Mouse (Mus musculus) hindbrain, postnatal 0 days (tissue): ENCODE results near the gene Klhl32. TPM values are rescaled to one million over a fixed set of nuclear protein-coding genes. Genes with fewer than 3 reads are reported as not detected.

Source experiments
- ATAC-seq: fragments of 200-750 bp; cut with Nextera tagmentation; 2 replicates; pipeline ENCODE4 v1.8.0; 2017; ENCODE audit warnings: mild to moderate bottlenecking, moderate TSS enrichment, moderate library complexity
- DNase-seq: peaks from one replicate; pipeline ENCODE4 v3.0.0-alpha.2; 2015; ENCODE audit warnings: low spot score
- H3K27ac ChIP-seq: fragments of 300-500 bp; sonication (generic); 2 replicates; pipeline ENCODE4 v1.5.1; 2014; ENCODE audit warnings: mild to moderate bottlenecking
- H3K27me3 ChIP-seq: fragments of 300-500 bp; sonication (generic); 2 replicates; pipeline ENCODE4 v1.6.1; 2014; ENCODE audit warnings: low read length, mixed read lengths; ENCODE audit not compliant: insufficient read depth
- H3K36me3 ChIP-seq: fragments of 300-500 bp; sonication (generic); 2 replicates; pipeline ENCODE4 v1.6.1; 2014; ENCODE audit warnings: low read length, mixed read lengths; ENCODE audit not compliant: insufficient read depth
- H3K4me1 ChIP-seq: fragments of 300-500 bp; sonication (generic); 2 replicates; pipeline ENCODE4 v1.6.1; 2014; ENCODE audit warnings: antibody characterized with exemption, low read length, mixed read lengths; ENCODE audit not compliant: insufficient read depth
- H3K4me2 ChIP-seq: fragments of 300-500 bp; sonication (generic); 2 replicates; pipeline ENCODE4 v1.6.1; 2014; ENCODE audit warnings: low read depth, mild to moderate bottlenecking, low read length, moderate library complexity, mixed read lengths
- H3K4me3 ChIP-seq: fragments of 300-500 bp; sonication (generic); 2 replicates; pipeline ENCODE4 v1.5.1; 2014; ENCODE audit warnings: low read length
- H3K9ac ChIP-seq: fragments of 300-500 bp; sonication (generic); replicated peaks from 2 replicates; pipeline ENCODE4 v1.6.1; 2014; ENCODE audit warnings: mild to moderate bottlenecking, low read length, moderate library complexity, mixed read lengths
- H3K9me3 ChIP-seq: fragments of 300-500 bp; sonication (generic); 2 replicates; pipeline ENCODE4 v1.6.1; 2016; ENCODE audit warnings: low read length, mixed read lengths
- CTCF ChIP-seq: IDR thresholded peaks from 2 replicates; pipeline ENCODE4 v1.5.1; 2016; ENCODE audit warnings: antibody characterized with exemption, control low read depth, low read depth
- WGBS: fragments of 180-500 bp; shearing (Covaris S2); extraction: QIAGEN DNeasy Blood & Tissue Kit; methylation state at CpG from one replicate; pipeline ENCODE4 v1.1.7; 2014; 5-methylcytosine and 5-hydroxymethylcytosine counted together
- polyA plus RNA-seq: library from polyadenylated mRNA; unstranded; fragments of >200 nt; fragmentation: Nextera tagmentation; extraction: Ambion mirVana; gene quantifications from 2 replicates; pipeline ENCODE4 v1.2.1, GENCODE M21; 2015
- total RNA-seq: library from RNA; depleted of rRNA; stranded (reverse); fragments of >200 nt; gene quantifications from 2 replicates; pipeline ENCODE4 v1.2.3, GENCODE M21; 2014; rRNA removed

The Klhl32 gene
- total RNA-seq (28.8 and 31.3 TPM in 2 replicates), polyA plus RNA-seq (31.7 and 37.9 TPM in 2 replicates)

- Histone ChIP-seq H3K36me3 (no peaks in the 10 kb centered on the region), H3K9ac (peak within 1 kb of the TSS; percentile 88), H3K4me2 (peak within 1 kb of the TSS; percentile 71), H3K9me3 (no peaks in the 10 kb centered on the region), H3K4me3 (peak within 1 kb of the TSS; percentile 82), H3K4me1 (no peaks in the 10 kb centered on the region; the same call in 1 of the 2 replicates), H3K27me3 (no peaks in the 10 kb centered on the region), H3K27ac (peak within 1 kb of the TSS; percentile 92)
- peak; percentile 95 for ATAC-seq
- under 1% methylated on average over 60 of the region's 63 CpGs for WGBS
- peak; percentile 92 for DNase-seq
- peak; percentile 15 for TF ChIP-seq CTCF
Observed at GRCm38 (mm10) chr4:24850401-24851325, at the start of gene Klhl32. Gene Klhl32 (minus strand): TSS chr4:24851124.

- Histone ChIP-seq H3K4me2 (peak overlapping the region; percentile 92), H3K9ac (peak overlapping the region; percentile 78; the same call in 1 of the 2 replicates), H3K36me3 (peaks cover 14% of the 10 kb centered on the region; the same call in 1 of the 2 replicates), H3K9me3 (no peaks in the 10 kb centered on the region), H3K27ac (no peak overlapping the region), H3K4me3 (peak overlapping the region; percentile 87), H3K27me3 (no peaks in the 10 kb centered on the region), H3K4me1 (peaks cover 6% of the 10 kb centered on the region)
- no peak for ATAC-seq
- no peak for DNase-seq
- 26% methylated on average over 4 of the region's 4 CpGs for WGBS
- no peak for TF ChIP-seq CTCF
Observed at GRCm38 (mm10) chr4:24899146-24899545, 48.2 kb upstream of the Klhl32 start.

GRCm38 (mm10) chr4:24898636-24899035, 47.7 kb upstream of the Klhl32 start:
- ATAC-seq, result no peak
- no peak for DNase-seq
- TF ChIP-seq CTCF, result no peak
- H3K27me3 ChIP-seq, result no peaks in the 10 kb centered on the region
- H3K4me3 ChIP-seq, result peak overlapping the region; percentile 87
- no peaks in the 10 kb centered on the region for H3K9me3 ChIP-seq
- peaks cover 6% of the 10 kb centered on the region for H3K4me1 ChIP-seq
- peak overlapping the region; percentile 78 for H3K9ac ChIP-seq
- peak overlapping the region; percentile 92 for H3K4me2 ChIP-seq
- peaks cover 13% of the 10 kb centered on the region; the same call in 1 of the 2 replicates for H3K36me3 ChIP-seq
- no peak overlapping the region for H3K27ac ChIP-seq
- 27% methylated on average over 8 of the region's 8 CpGs for WGBS

- H3K4me2 ChIP-seq, result peak within 1 kb of the TSS; percentile 92
- H3K36me3 ChIP-seq, result peaks cover 7% of the 10 kb centered on the region; the same call in 1 of the 2 replicates
- H3K9ac ChIP-seq, result peak within 1 kb of the TSS; percentile 78
- peak; percentile 94 for TF ChIP-seq CTCF
- peak; percentile 99 for ATAC-seq
- peak within 1 kb of the TSS; percentile 87 for H3K4me3 ChIP-seq
- peak; percentile 97 for DNase-seq
- H3K4me1 ChIP-seq, result peaks cover 6% of the 10 kb centered on the region
- H3K27me3 ChIP-seq, result no peaks in the 10 kb centered on the region
- under 1% methylated on average over 58 of the region's 58 CpGs for WGBS
- no peaks in the 10 kb centered on the region for H3K9me3 ChIP-seq
- H3K27ac ChIP-seq, result peak within 1 kb of the TSS; percentile 65; the same call in 1 of the 2 replicates
Observed at GRCm38 (mm10) chr4:24897851-24898515, 47.1 kb upstream of the Klhl32 start, which contains the start of gene Ndufaf4. Gene Ndufaf4 (plus strand): TSS chr4:24898083.

- 14% methylated on average over 7 of the region's 7 CpGs for WGBS
- Histone ChIP-seq H3K4me2 (peak overlapping the region; percentile 92), H3K27me3 (no peaks in the 10 kb centered on the region), H3K27ac (no peak overlapping the region), H3K4me1 (peaks cover 6% of the 10 kb centered on the region), H3K9ac (peak overlapping the region; percentile 40), H3K36me3 (0 out of 2 replicates have a peak, but pooled peaks cover 6% of the 10 kb centered on the region), H3K4me3 (peak overlapping the region; percentile 87), H3K9me3 (no peaks in the 10 kb centered on the region)
- TF ChIP-seq CTCF, result no peak
- ATAC-seq, result peak; percentile 19
- DNase-seq, result peak; percentile 18
Observed at GRCm38 (mm10) chr4:24897351-24897750, 46.4 kb upstream of the Klhl32 start.

- Histone ChIP-seq H3K27me3 (no peaks in the 10 kb centered on the region), H3K27ac (no peak overlapping the region), H3K4me1 (peaks cover 6% of the 10 kb centered on the region), H3K36me3 (0 out of 2 replicates have a peak, but pooled peaks cover 3% of the 10 kb centered on the region), H3K9ac (no peak overlapping the region), H3K4me2 (peak overlapping the region; percentile 92), H3K4me3 (no peak overlapping the region), H3K9me3 (no peaks in the 10 kb centered on the region)
- peak; percentile 76 for TF ChIP-seq CTCF
- 3% methylated on average over 1 of the region's 1 CpGs for WGBS
- peak; percentile 88 for DNase-seq
- ATAC-seq, result no peak
Observed at GRCm38 (mm10) chr4:24896829-24897228, 45.9 kb upstream of the Klhl32 start.
